ENCODE assay signal across 8 mouse cellular contexts in genomic region chr13:64250363-64250762, GRCm38 (mm10). TPM values are rescaled to one million over a fixed set of nuclear protein-coding genes. Genes with fewer than 3 reads are reported as not detected.
A peak's percentile ranks its signal among the peaks of the same experiment; 100 is the strongest.
DNase-seq lines count a peak whose midpoint lies in the region; ATAC-seq lines count a peak whose summit lies in the region.

No protein-coding gene starts in this region.

- intact Hi-C loops in left cerebral cortex, postnatal 4 days (cut with DNase I), result loop anchor here (2.0 kb wide), 1 partner anchor 54 kb away; no protein-coding TSS in a partner anchor

- peak; percentile 47; the same call in 1 of the 2 replicates for ATAC-seq in megakaryocyte-erythroid progenitor cell, adult 5-6 weeks (replicated peaks; ENCODE audit: low FRiP score, low TSS enrichment, poor library complexity, severe bottlenecking)
- ATAC-seq in granulocyte monocyte progenitor cell, adult 5-6 weeks (replicated peaks; ENCODE audit: poor library complexity, severe bottlenecking), result no peak

- peak; percentile 34 to 44 for DNase-seq in cerebellum, adult 18-20 months
- DNase-seq in cerebellum, adult 9-11 months, result no peak
- peak; percentile 30 for DNase-seq in left cerebral cortex, postnatal 4 days
- no peak for DNase-seq in left cerebral cortex, adult 11 months (ENCODE audit: low spot score)
- DNase-seq in adrenal gland, postnatal 36 days, result peak; percentile 39 to 70
- no peak for DNase-seq in layer of hippocampus, adult 9-10 months (ENCODE audit: low spot score)

RNA-seq across cellular contexts. Expression of gene Cdc14b, which starts 24.7 kb away (rescaled TPM):
- total RNA-seq in left cerebral cortex, postnatal 4 days (2021), result 1 to 10 TPM; 2.3 to 2.7 TPM
- total RNA-seq in adrenal gland, postnatal 36 days (2021), result 10 to 100 TPM in 1 of 2 experiments, 1 to 10 TPM in 1; 9.9 to 11.3 TPM
- 1.9 and 2.9 TPM in 2 replicates for total RNA-seq in megakaryocyte-erythroid progenitor cell, adult 5-6 weeks (2014; fragmentation: Nextera tagmentation)
- 0.50 and 4.8 TPM in 2 replicates for total RNA-seq in megakaryocyte-erythroid progenitor cell, adult 5-6 weeks (2017)
- 0.97 and 1.8 TPM in 2 replicates for total RNA-seq in granulocyte monocyte progenitor cell, adult 5-6 weeks (2014; fragmentation: Nextera tagmentation)
- 0.73 and 2.1 TPM in 2 replicates for total RNA-seq in granulocyte monocyte progenitor cell, adult 5-6 weeks (2017)

Comparison
In these comparisons a context has a peak if more than half of its experiments do, and no peak if none do; other contexts are left out.
1. DNase-seq: peak in cerebellum, adult 18-20 months (2 of 2), left cerebral cortex, postnatal 4 days (single experiment) and adrenal gland, postnatal 36 days (2 of 2); none in cerebellum, adult 9-11 months (single experiment), left cerebral cortex, adult 11 months (single experiment) and layer of hippocampus, adult 9-10 months (single experiment).